Mouse (Mus musculus) CH12.LX (cell line): ENCODE results near the gene Fn3krp. TPM values are rescaled to one million over a fixed set of nuclear protein-coding genes. Genes with fewer than 3 reads are reported as not detected.

Source experiments
- DNase-seq: peaks from one replicate; pipeline ENCODE4 v3.0.0-alpha.2; 2013; ENCODE audit errors: extremely low read depth
- H3K27ac ChIP-seq: 2 replicates; pipeline ENCODE4 v1.5.1; 2012; ENCODE audit warnings: low read depth, mild to moderate bottlenecking, control low read depth, moderate library complexity; ENCODE audit not compliant: insufficient read depth
- H3K27me3 ChIP-seq: replicated peaks from 2 replicates; pipeline ENCODE3; 2012; ENCODE audit warnings: inconsistent platforms
- H3K36me3 ChIP-seq, 2 experiments: replicated peaks in 1 of 2; 2 replicates each; pipeline versions ENCODE3 to v1.6.1; 2012; ENCODE audit warnings: inconsistent platforms in 1 of 2, low read length in 1 of 2, mild to moderate bottlenecking in 1 of 2, mixed read lengths in 1 of 2, moderate library complexity in 1 of 2; ENCODE audit not compliant: control insufficient read depth in 1 of 2, insufficient read depth in 1 of 2
- H3K4me1 ChIP-seq, 2 experiments: 2 replicates each; pipeline ENCODE4 v1.6.1; 2012; ENCODE audit warnings: inconsistent platforms in 1 of 2, moderate library complexity in 1 of 2; ENCODE audit not compliant: insufficient read depth in 2 of 2, control insufficient read depth in 1 of 2
- H3K4me2 ChIP-seq: 2 replicates; pipeline ENCODE4 v1.6.1; 2012; ENCODE audit warnings: low read depth, mild to moderate bottlenecking, control low read depth; ENCODE audit not compliant: poor library complexity, insufficient read depth, severe bottlenecking
- H3K4me3 ChIP-seq, 3 experiments: fragments of 150-350 bp in 1 of 3; sonication (generic) in 1 of 3; replicated peaks in 1 of 3; 2 replicates each; pipeline versions ENCODE3 to v1.5.1; 2011 to 2012; ENCODE audit warnings: low read depth in 2 of 3, low read length in 2 of 3, mild to moderate bottlenecking in 2 of 3, moderate library complexity in 2 of 3, control low read depth in 1 of 3, improper control_type of control experiment in 1 of 3, inconsistent platforms in 1 of 3, mixed read lengths in 1 of 3; ENCODE audit not compliant: poor library complexity in 1 of 3
- H3K79me2 ChIP-seq: replicated peaks from 2 replicates; pipeline ENCODE4 v1.6.1; 2012; ENCODE audit warnings: mild to moderate bottlenecking, moderate library complexity; ENCODE audit not compliant: control insufficient read depth, poor library complexity, insufficient read depth, severe bottlenecking; ENCODE audit errors: extremely low read depth
- H3K9ac ChIP-seq: 2 replicates; pipeline ENCODE4 v1.6.1; 2012; ENCODE audit warnings: low read depth, mild to moderate bottlenecking, control low read depth, moderate library complexity; ENCODE audit not compliant: insufficient read depth
- H3K9me3 ChIP-seq: replicated peaks from 2 replicates; pipeline ENCODE3; 2012; ENCODE audit warnings: low read length, inconsistent platforms, mixed read lengths
- BHLHE40 ChIP-seq: IDR thresholded peaks from 2 replicates; pipeline ENCODE4 v1.6.1; 2011; ENCODE audit warnings: mild to moderate bottlenecking, low read depth, low read length, improper control_type of control experiment
- CHD1 ChIP-seq: IDR thresholded peaks from 2 replicates; pipeline ENCODE4 v1.6.1; 2012; ENCODE audit warnings: low read depth, low read length, improper control_type of control experiment, inconsistent platforms
- CTCF ChIP-seq, 2 experiments: IDR thresholded peaks in 1 of 2; conservative IDR thresholded peaks in 1 of 2; 2 replicates each; pipeline ENCODE4 v1.5.1; 2011 to 2012; ENCODE audit warnings: low read depth in 2 of 2, low read length in 2 of 2, improper control_type of control experiment in 1 of 2, inconsistent platforms in 1 of 2, mild to moderate bottlenecking in 1 of 2, moderate library complexity in 1 of 2
- EP300 ChIP-seq: IDR thresholded peaks from 2 replicates; pipeline ENCODE4 v1.6.1; 2011; ENCODE audit warnings: low read length, improper control_type of control experiment
- ETS1 ChIP-seq: conservative IDR thresholded peaks from 2 replicates; pipeline ENCODE4 v1.6.1; 2012; ENCODE audit warnings: low read depth, mild to moderate bottlenecking, inconsistent platforms, low read length, improper control_type of control experiment, moderate library complexity
- IRF4 ChIP-seq: IDR thresholded peaks from 2 replicates; pipeline ENCODE4 v1.6.1; 2014; ENCODE audit warnings: low read depth, mild to moderate bottlenecking, inconsistent platforms, low read length, improper control_type of control experiment
- JUN ChIP-seq: IDR thresholded peaks from 2 replicates; pipeline ENCODE4 v1.6.1; 2011; ENCODE audit warnings: low read depth, mild to moderate bottlenecking, low read length, improper control_type of control experiment, moderate library complexity; ENCODE audit not compliant: insufficient read depth
- JUND ChIP-seq: conservative IDR thresholded peaks from 2 replicates; pipeline ENCODE4 v1.6.1; 2011; ENCODE audit warnings: low read depth, low read length, improper control_type of control experiment
- KAT2A ChIP-seq: IDR thresholded peaks from 2 replicates; pipeline ENCODE4 v1.6.1; 2012; ENCODE audit warnings: low read length, improper control_type of control experiment, inconsistent platforms; ENCODE audit not compliant: insufficient replicate concordance
- MAX ChIP-seq: IDR thresholded peaks from 2 replicates; pipeline ENCODE4 v1.6.1; 2011; ENCODE audit warnings: low read length, improper control_type of control experiment
- MAZ ChIP-seq: IDR thresholded peaks from 2 replicates; pipeline ENCODE4 v1.6.1; 2012; ENCODE audit warnings: low read depth, mild to moderate bottlenecking, inconsistent platforms, low read length, improper control_type of control experiment, moderate library complexity
- MEF2A ChIP-seq: IDR thresholded peaks from 2 replicates; pipeline ENCODE4 v1.6.1; 2014; ENCODE audit warnings: low read depth, mild to moderate bottlenecking, inconsistent platforms, low read length, improper control_type of control experiment, borderline replicate concordance
- MXI1 ChIP-seq: IDR thresholded peaks from 2 replicates; pipeline ENCODE4 v1.6.1; 2011; ENCODE audit warnings: mild to moderate bottlenecking, low read depth, low read length, improper control_type of control experiment
- MYC ChIP-seq: IDR thresholded peaks from 2 replicates; pipeline ENCODE4 v1.6.1; 2011; ENCODE audit warnings: low read depth, mild to moderate bottlenecking, improper control_type of control experiment, low read length
- NELFE ChIP-seq: IDR thresholded peaks from 2 replicates; pipeline ENCODE4 v1.6.1; 2011; ENCODE audit warnings: low read depth, low read length, improper control_type of control experiment
- POLR2A ChIP-seq: IDR thresholded peaks from 2 replicates; pipeline ENCODE4 v1.6.1; 2011; ENCODE audit warnings: low read depth, mild to moderate bottlenecking, improper control_type of control experiment, low read length
- RAD21 ChIP-seq: IDR thresholded peaks from 2 replicates; pipeline ENCODE4 v1.6.1; 2011; ENCODE audit warnings: low read depth, mild to moderate bottlenecking, low read length, improper control_type of control experiment, moderate library complexity
- SIN3A ChIP-seq: IDR thresholded peaks from 2 replicates; pipeline ENCODE4 v1.6.1; 2012; ENCODE audit warnings: low read length, improper control_type of control experiment, inconsistent platforms
- USF1 ChIP-seq: IDR thresholded peaks from 2 replicates; pipeline ENCODE4 v1.6.1; 2014; ENCODE audit warnings: low read depth, mild to moderate bottlenecking, inconsistent platforms, low read length, improper control_type of control experiment
- USF2 ChIP-seq: conservative IDR thresholded peaks from 2 replicates; pipeline ENCODE4 v1.6.1; 2011; ENCODE audit warnings: low read depth, low read length, improper control_type of control experiment
- ZKSCAN1 ChIP-seq: IDR thresholded peaks from 2 replicates; pipeline ENCODE4 v1.6.1; 2012; ENCODE audit warnings: low read depth, inconsistent platforms, low read length, improper control_type of control experiment, borderline replicate concordance
- ZMIZ1 ChIP-seq: IDR thresholded peaks from 2 replicates; pipeline ENCODE4 v1.6.1; 2012; ENCODE audit warnings: low read depth, mild to moderate bottlenecking, inconsistent platforms, low read length, improper control_type of control experiment
- dilution Hi-C: fragments of 300-500 bp; cut with MboI; formaldehyde crosslinking; loops from 2 replicates; pipeline ENCODE4 v1.14.3; 2020; ENCODE audit warnings: low sequenced_read_pairs; ENCODE audit not compliant: extremely low pct_unique_long_range_greater_than_20kb, extremely low pct_ligation_motif_present
- in situ Hi-C: fragments of 300-500 bp; cut with MboI; formaldehyde crosslinking; loops from 3 replicates; pipeline ENCODE4 v1.14.3; 2019; ENCODE audit warnings: low sequenced_read_pairs, low pct_ligation_motif_present, low pct_unique_long_range_greater_than_20kb, mixed read lengths
- polyA plus RNA-seq: library from polyadenylated mRNA; unstranded; fragments of >175 nt; gene quantifications from 2 replicates; pipeline ENCODE4 v1.2.1, GENCODE M21; 2012; ENCODE audit warnings: low read depth; ENCODE audit not compliant: insufficient read length
- total RNA-seq, 2 experiments: library from RNA; depleted of rRNA; stranded (reverse); fragments of 300-350 nt in 1 of 2; fragments of >200 nt in 1 of 2; gene quantifications; 2 replicates each; pipeline ENCODE4 v1.2.3; 2012 to 2014

The Fn3krp gene
- total and polyA plus RNA-seq, 3 experiments: 3.6 to 11.2 (median 9.8) TPM

GRCm38 (mm10) chr11:121415351-121415750 is 5.8 kb upstream of the Fn3krp start:
- no peaks in the 10 kb centered on the region for H3K79me2 ChIP-seq
- no peak overlapping the region for H3K4me3 ChIP-seq
- H3K4me1 ChIP-seq: peaks cover 0 to 1% of the 10 kb centered on the region in 2 experiments; a peak in 3 of 4 replicates
- no peaks in the 10 kb centered on the region for H3K36me3 ChIP-seq
- no peak overlapping the region for H3K27ac ChIP-seq
- no peaks in the 10 kb centered on the region for H3K27me3 ChIP-seq
- no peak for TF ChIP-seq RAD21
- TF ChIP-seq MAZ: no peak
- no peak for TF ChIP-seq USF2
- no peak for TF ChIP-seq JUN
- no peak for TF ChIP-seq MEF2A
- TF ChIP-seq IRF4: no peak
- no peak for TF ChIP-seq MAX
- TF ChIP-seq BHLHE40: no peak
- TF ChIP-seq, all 38 proteins: peak for 0
- dilution Hi-C loops (no loop called here), in situ Hi-C loops (no loop called here)
- Histone ChIP-seq H3K9me3 (no peaks in the 10 kb centered on the region), H3K4me2 (no peak overlapping the region), H3K9ac (no peak overlapping the region)
- no peak for DNase-seq

- dilution Hi-C loops (no loop called here), in situ Hi-C loops (no loop called here)
- Histone ChIP-seq H3K27ac (no peak overlapping the region), H3K4me2 (no peak overlapping the region), H3K36me3 (no peaks in the 10 kb centered on the region), H3K9me3 (no peaks in the 10 kb centered on the region), H3K4me3 (no peak overlapping the region), H3K79me2 (no peaks in the 10 kb centered on the region), H3K9ac (no peak overlapping the region), H3K4me1 (peaks cover 2 to 16% of the 10 kb centered on the region in 2 experiments), H3K27me3 (no peaks in the 10 kb centered on the region)
- DNase-seq: no peak
- TF ChIP-seq ETS1: no peak
- TF ChIP-seq USF1: no peak
- TF ChIP-seq KAT2A: no peak
- no peak for TF ChIP-seq IRF4
- no peak for TF ChIP-seq EP300
- TF ChIP-seq MYC: no peak
- no peak for TF ChIP-seq MEF2A
- TF ChIP-seq MAZ: no peak
- no peak for TF ChIP-seq CTCF (conservative IDR thresholded peaks at IDR 0.05 in 1 of 2, IDR thresholded peaks at IDR 0.05 in 1 of 2; ENCODE audit: low read depth in 2 of 2, low read length in 2 of 2)
- no peak for TF ChIP-seq ZMIZ1
- no peak for TF ChIP-seq JUND
- no peak for TF ChIP-seq MXI1
- TF ChIP-seq NELFE: no peak
- TF ChIP-seq ZKSCAN1: no peak
- TF ChIP-seq POLR2A: no peak
- no peak for TF ChIP-seq CHD1
- no peak for TF ChIP-seq JUN
- TF ChIP-seq SIN3A: no peak
These were observed 3.2 kb upstream of the Fn3krp start for GRCm38 (mm10) chr11:121417971-121418370.
